ENCODE assay signal across 26 mouse cellular contexts in genomic region chr6:86870335-86870734, GRCm38 (mm10). TPM values are rescaled to one million over a fixed set of nuclear protein-coding genes. Genes with fewer than 3 reads are reported as not detected.
DNase-seq lines count a peak whose midpoint lies in the region; ATAC-seq lines count a peak whose summit lies in the region.
"Had no signal": no experiment of that assay in that cellular context is flagged by ENCODE, and none has a peak within 500 bp of the region (broad histone marks: within the 10 kb centered on the region; RNA-seq: fewer than 3 reads in every experiment).

No protein-coding gene starts in this region.

- peak overlapping the region; percentile 2; the same call in 1 of the 2 replicates for H3K9ac ChIP-seq in heart, embryonic 13.5 days
- H3K9ac ChIP-seq in heart, embryonic 12.5 days: no peak overlapping the region
- H3K9ac ChIP-seq: embryonic facial prominence, embryonic 13.5 days; forebrain, embryonic 12.5 days; stomach, embryonic 15.5 days had no signal

- WGBS in heart, embryonic 13.5 days: 56% methylated on average over 9 of the region's 9 CpGs
- WGBS in heart, embryonic 12.5 days: 66% methylated on average over 9 of the region's 9 CpGs

- no peaks in the 10 kb centered on the region for H3K9me3 ChIP-seq in heart, embryonic 13.5 days
- H3K9me3 ChIP-seq in heart, embryonic 12.5 days (replicated peaks): no peaks in the 10 kb centered on the region
- H3K9me3 ChIP-seq: embryonic facial prominence, embryonic 13.5 days; forebrain, embryonic 12.5 days; limb, embryonic 10.5 days; stomach, embryonic 15.5 days had no signal

- peak overlapping the region; percentile 56; the same call in 1 of the 2 replicates for H3K27ac ChIP-seq in heart, embryonic 13.5 days (replicated peaks)
- no peak overlapping the region for H3K27ac ChIP-seq in heart, embryonic 12.5 days (ENCODE audit: poor library complexity, severe bottlenecking)
- peak overlapping the region; percentile 71 for H3K27ac ChIP-seq in brown adipose tissue, adult 24 weeks (replicated peaks; ENCODE audit: low read depth, low read length)
- H3K27ac ChIP-seq: embryonic facial prominence, embryonic 13.5 days; forebrain, embryonic 12.5 days; hindbrain, postnatal 0 days; limb, embryonic 10.5 days; stomach, embryonic 15.5 days had no signal

- H3K4me1 ChIP-seq in heart, embryonic 13.5 days: peaks cover 51% of the 10 kb centered on the region
- H3K4me1 ChIP-seq in heart, embryonic 12.5 days (replicated peaks): peaks cover 47% of the 10 kb centered on the region
- peaks cover 34% of the 10 kb centered on the region for H3K4me1 ChIP-seq in brown adipose tissue, adult 24 weeks (ENCODE audit: control insufficient read depth, insufficient read depth, insufficient read length, low read length)
- H3K4me1 ChIP-seq: forebrain, embryonic 12.5 days; limb, embryonic 10.5 days had no signal

- peak; percentile 73 for DNase-seq in induced T-regulatory cell, adult 2 months (ENCODE audit: low read depth)
- DNase-seq in retina, postnatal 1 day: no peak
- DNase-seq: adrenal gland, adult 8-10 months; cerebellum, adult 2 months; cerebellum, postnatal 25 days; embryo, embryonic 11 days; kidney, adult 8-10 months; kidney, postnatal 10 days; liver; lung, postnatal 4 days; right cerebral cortex, adult 18-20 months; right cerebral cortex, postnatal 4 days; thymus, postnatal 4 days had no signal

- H3K4me2 ChIP-seq in heart, embryonic 13.5 days: no peak overlapping the region
- H3K4me2 ChIP-seq in heart, embryonic 12.5 days: no peak overlapping the region
- H3K4me2 ChIP-seq: embryonic facial prominence, embryonic 13.5 days; forebrain, embryonic 12.5 days; stomach, embryonic 15.5 days had no signal

- ATAC-seq in heart, embryonic 13.5 days (ENCODE audit: extremely low read depth, insufficient number of reproducible peaks, low FRiP score, low TSS enrichment): no peak
- no peak for ATAC-seq in heart, embryonic 12.5 days (ENCODE audit: insufficient number of reproducible peaks, low FRiP score)
- ATAC-seq in CD4-positive, CD25-positive, alpha-beta regulatory T cell, adult 4 months: peak; percentile 70
- no peak for ATAC-seq in megakaryocyte-erythroid progenitor cell, adult 5-6 weeks (replicated peaks; ENCODE audit: low FRiP score, low TSS enrichment, poor library complexity, severe bottlenecking)
- ATAC-seq: hindbrain, postnatal 0 days; midbrain, embryonic 16.5 days had no signal

- no peaks in the 10 kb centered on the region for H3K27me3 ChIP-seq in heart, embryonic 13.5 days (replicated peaks)
- H3K27me3 ChIP-seq in heart, embryonic 12.5 days (replicated peaks): no peaks in the 10 kb centered on the region
- H3K27me3 ChIP-seq: embryonic facial prominence, embryonic 13.5 days; forebrain, embryonic 12.5 days; stomach, embryonic 15.5 days had no signal

- 0 out of 2 replicates have a peak, but pooled peaks cover 16% of the 10 kb centered on the region for H3K36me3 ChIP-seq in heart, embryonic 13.5 days
- H3K36me3 ChIP-seq in heart, embryonic 12.5 days: peaks cover 9% of the 10 kb centered on the region; the same call in 1 of the 2 replicates
- H3K36me3 ChIP-seq: forebrain, embryonic 12.5 days; stomach, embryonic 15.5 days had no signal

- no peak overlapping the region for H3K4me3 ChIP-seq in heart, embryonic 13.5 days
- H3K4me3 ChIP-seq in heart, embryonic 12.5 days: no peak overlapping the region
- no peak overlapping the region for H3K4me3 ChIP-seq in brown adipose tissue, adult 24 weeks (ENCODE audit: insufficient read depth, low read depth, low read length)
- H3K4me3 ChIP-seq: embryonic facial prominence, embryonic 13.5 days; erythroblast, embryonic 14.5 days; forebrain, embryonic 12.5 days; limb, embryonic 10.5 days; myocyte; stomach, embryonic 15.5 days had no signal

RNA-seq across cellular contexts. Expression of gene Aak1, which starts 21.0 kb away (rescaled TPM):
- 16.1 and 18.2 TPM in 2 replicates for polyA plus RNA-seq in heart, embryonic 13.5 days (2015; fragmentation: Nextera tagmentation; extraction: Ambion mirVana)
- polyA plus RNA-seq in heart, embryonic 12.5 days (2016; fragmentation: Nextera tagmentation; extraction: Ambion mirVana): 33.5 and 36.2 TPM in 2 replicates
- 10 to 100 TPM; 22.8 to 29.2 TPM for polyA plus RNA-seq in CD4-positive, CD25-positive, alpha-beta regulatory T cell, adult 4 months (2017; shearing (Covaris generic))
- polyA plus RNA-seq in brown adipose tissue, adult 24 weeks (2012; ENCODE audit: insufficient read depth, insufficient read length, missing spikeins): 6.9 and 13.2 TPM in 2 replicates
- 23.7 and 33.3 TPM in 2 replicates for total RNA-seq in megakaryocyte-erythroid progenitor cell, adult 5-6 weeks (2014; fragmentation: Nextera tagmentation)
- total RNA-seq in megakaryocyte-erythroid progenitor cell, adult 5-6 weeks (2017): 7.0 and 7.9 TPM in 2 replicates
